Mouse (Mus musculus) lung, embryonic 16.5 days (tissue): ENCODE results near the gene Cdh13. TPM values are rescaled to one million over a fixed set of nuclear protein-coding genes. Genes with fewer than 3 reads are reported as not detected.
"Not testable (repeated sequence)": the region's sequence is repeated elsewhere in the genome, so short reads cannot be mapped to it uniquely, and the experiment has no call there.

Experiments used
- ATAC-seq: fragments of 200-750 bp; cut with Nextera tagmentation; 2 replicates; pipeline ENCODE4 v1.8.0; 2017; ENCODE audit warnings: low read depth, mild to moderate bottlenecking, moderate library complexity
- H3K27ac ChIP-seq: fragments of 300-500 bp; sonication (generic); 2 replicates; pipeline ENCODE4 v1.5.1; 2014; ENCODE audit warnings: mild to moderate bottlenecking, control low read depth, low read length
- H3K27me3 ChIP-seq: fragments of 300-500 bp; sonication (generic); 2 replicates; pipeline ENCODE4 v1.6.1; 2014; ENCODE audit warnings: low read depth, low read length, mixed read lengths; ENCODE audit not compliant: control insufficient read depth, insufficient read depth
- H3K36me3 ChIP-seq: fragments of 300-500 bp; sonication (generic); 2 replicates; pipeline ENCODE4 v1.6.1; 2014; ENCODE audit warnings: low read length; ENCODE audit not compliant: control insufficient read depth, insufficient read depth
- H3K4me1 ChIP-seq: fragments of 300-500 bp; sonication (generic); replicated peaks from 2 replicates; pipeline ENCODE4 v1.6.1; 2014; ENCODE audit warnings: low read length, mixed read lengths; ENCODE audit not compliant: control insufficient read depth, insufficient read depth
- H3K4me2 ChIP-seq: fragments of 300-500 bp; sonication (generic); 2 replicates; pipeline ENCODE4 v1.6.1; 2014; ENCODE audit warnings: low read depth, low read length, control low read depth
- H3K4me3 ChIP-seq: fragments of 300-500 bp; sonication (generic); 2 replicates; pipeline ENCODE4 v1.5.1; 2014; ENCODE audit warnings: mild to moderate bottlenecking, low read length, control low read depth
- H3K9ac ChIP-seq: fragments of 300-500 bp; sonication (generic); 2 replicates; pipeline ENCODE4 v1.6.1; 2014; ENCODE audit warnings: low read length, control low read depth
- H3K9me3 ChIP-seq: fragments of 300-500 bp; sonication (generic); 2 replicates; pipeline ENCODE4 v1.6.1; 2016; ENCODE audit warnings: low read length; ENCODE audit not compliant: control insufficient read depth
- WGBS: fragments of 180-500 bp; shearing (Covaris S2); extraction: QIAGEN DNeasy Blood & Tissue Kit; methylation state at CpG from one replicate; pipeline ENCODE4 v1.1.7; 2014; 5-methylcytosine and 5-hydroxymethylcytosine counted together
- polyA plus RNA-seq: library from polyadenylated mRNA; unstranded; fragments of >200 nt; fragmentation: Nextera tagmentation; extraction: Ambion mirVana; gene quantifications from 2 replicates; pipeline ENCODE4 v1.2.1, GENCODE M21; 2015

Gene Cdh13
- polyA plus RNA-seq, 1 experiment from 2014 or later: 5.8 TPM

- 84% methylated on average over 5 of the region's 5 CpGs for WGBS
These were observed 458.2 kb downstream of the Cdh13 start for GRCm38 (mm10) chr8:118741781-118742180.

GRCm38 (mm10) chr8:118744991-118745390 lies 461.5 kb downstream of the Cdh13 start:
- Histone ChIP-seq H3K27me3 (no peaks in the 10 kb centered on the region), H3K4me2 (no peak overlapping the region), H3K9ac (no peak overlapping the region), H3K27ac (no peak overlapping the region), H3K4me1 (no peaks in the 10 kb centered on the region), H3K36me3 (no peaks in the 10 kb centered on the region), H3K9me3 (no peaks in the 10 kb centered on the region), H3K4me3 (no peak overlapping the region)
- WGBS: 82% methylated on average over 13 of the region's 13 CpGs
- no peak for ATAC-seq

More at GRCm38 (mm10) chr8:118741781-118742180, 458.2 kb downstream of the Cdh13 start:
- ATAC-seq: no peak
- Histone ChIP-seq H3K9ac (no peak overlapping the region), H3K9me3 (no peaks in the 10 kb centered on the region), H3K27me3 (no peaks in the 10 kb centered on the region), H3K4me1 (no peaks in the 10 kb centered on the region), H3K4me3 (no peak overlapping the region), H3K27ac (no peak overlapping the region), H3K36me3 (no peaks in the 10 kb centered on the region), H3K4me2 (no peak overlapping the region)

GRCm38 (mm10) chr8:118748041-118748604 lies 464.6 kb downstream of the Cdh13 start:
- 67% methylated on average over 21 of the region's 21 CpGs for WGBS
- Histone ChIP-seq H3K27ac (no peak overlapping the region), H3K9me3 (no peaks in the 10 kb centered on the region), H3K36me3 (no peaks in the 10 kb centered on the region), H3K4me1 (no peaks in the 10 kb centered on the region), H3K27me3 (no peaks in the 10 kb centered on the region), H3K4me3 (no peak overlapping the region), H3K4me2 (no peak overlapping the region), H3K9ac (no peak overlapping the region)
- ATAC-seq: no peak

- no peak for ATAC-seq
- 85% methylated on average over 3 of the region's 3 CpGs for WGBS
These were observed 465.7 kb downstream of the Cdh13 start for GRCm38 (mm10) chr8:118749191-118749590.

GRCm38 (mm10) chr8:118749786-118750185 lies 466.3 kb downstream of the Cdh13 start:
- H3K27ac ChIP-seq: no peak overlapping the region
- H3K36me3 ChIP-seq: no peaks in the 10 kb centered on the region
- no peak for ATAC-seq
- H3K4me1 ChIP-seq: no peaks in the 10 kb centered on the region
- 81% methylated on average over 11 of the region's 11 CpGs for WGBS
- no peaks in the 10 kb centered on the region for H3K27me3 ChIP-seq
- H3K9me3 ChIP-seq: no peaks in the 10 kb centered on the region
- no peak overlapping the region for H3K4me3 ChIP-seq
- no peak overlapping the region for H3K9ac ChIP-seq
- H3K4me2 ChIP-seq: no peak overlapping the region

More at GRCm38 (mm10) chr8:118749191-118749590, 465.7 kb downstream of the Cdh13 start:
- H3K4me2 ChIP-seq: no peak overlapping the region
- H3K9me3 ChIP-seq: no peaks in the 10 kb centered on the region
- no peak overlapping the region for H3K9ac ChIP-seq
- no peaks in the 10 kb centered on the region for H3K36me3 ChIP-seq
- no peaks in the 10 kb centered on the region for H3K4me1 ChIP-seq
- no peaks in the 10 kb centered on the region for H3K27me3 ChIP-seq
- no peak overlapping the region for H3K4me3 ChIP-seq
- H3K27ac ChIP-seq: no peak overlapping the region

- Histone ChIP-seq H3K27me3 (no peaks in the 10 kb centered on the region), H3K9ac (no peak overlapping the region), H3K9me3 (no peaks in the 10 kb centered on the region), H3K27ac (no peak overlapping the region), H3K4me3 (no peak overlapping the region), H3K4me1 (no peaks in the 10 kb centered on the region), H3K36me3 (no peaks in the 10 kb centered on the region), H3K4me2 (no peak overlapping the region)
- ATAC-seq: no peak
- WGBS: 87% methylated on average over 12 of the region's 12 CpGs
These were observed 470.2 kb downstream of the Cdh13 start for GRCm38 (mm10) chr8:118753710-118754109.

- Histone ChIP-seq H3K36me3 (no peaks in the 10 kb centered on the region), H3K4me3 (no peak overlapping the region), H3K9me3 (no peaks in the 10 kb centered on the region), H3K9ac (no peak overlapping the region), H3K4me1 (no peaks in the 10 kb centered on the region), H3K27me3 (no peaks in the 10 kb centered on the region), H3K4me2 (no peak overlapping the region), H3K27ac (no peak overlapping the region)
- no peak for ATAC-seq
- WGBS: 76% methylated on average over 7 of the region's 7 CpGs
These were observed 470.6 kb downstream of the Cdh13 start for GRCm38 (mm10) chr8:118754119-118754518.

GRCm38 (mm10) chr8:118777507-118777906 lies 494.0 kb downstream of the Cdh13 start:
- H3K27me3 ChIP-seq, ATAC-seq, H3K36me3 ChIP-seq, H3K9me3 ChIP-seq, H3K4me2 ChIP-seq, H3K4me3 ChIP-seq, H3K4me1 ChIP-seq, H3K27ac ChIP-seq, H3K9ac ChIP-seq: not testable (repeated sequence)
- WGBS: 91% methylated on average over 6 of the region's 6 CpGs

- Histone ChIP-seq H3K9me3 (no peaks in the 10 kb centered on the region), H3K4me2 (no peak overlapping the region), H3K27me3 (no peaks in the 10 kb centered on the region), H3K4me3 (no peak overlapping the region), H3K9ac (no peak overlapping the region), H3K36me3 (no peaks in the 10 kb centered on the region), H3K4me1 (no peaks in the 10 kb centered on the region), H3K27ac (no peak overlapping the region)
- 79% methylated on average over 1 of the region's 1 CpGs for WGBS
- ATAC-seq: no peak
These were observed 494.8 kb downstream of the Cdh13 start for GRCm38 (mm10) chr8:118778374-118778773.

GRCm38 (mm10) chr8:118785646-118786045 lies 502.1 kb downstream of the Cdh13 start:
- Histone ChIP-seq H3K9me3 (no peaks in the 10 kb centered on the region), H3K9ac (no peak overlapping the region), H3K27ac (no peak overlapping the region), H3K4me2 (no peak overlapping the region), H3K27me3 (no peaks in the 10 kb centered on the region), H3K36me3 (no peaks in the 10 kb centered on the region), H3K4me3 (no peak overlapping the region), H3K4me1 (no peaks in the 10 kb centered on the region)
- ATAC-seq: no peak
- WGBS: 85% methylated on average over 13 of the region's 13 CpGs
